Mouse (Mus musculus) macrophage (primary cell): Measurements from ENCODE around the gene Trabd2b. TPM values are rescaled to one million over a fixed set of nuclear protein-coding genes. Genes with fewer than 3 reads are reported as not detected.

Source experiments
- H3K27ac ChIP-seq: fragments of 350-480 bp; formaldehyde crosslinking; 2 replicates; pipeline ENCODE4 v1.9.0; 2021
- H3K36me3 ChIP-seq: fragments of 350-480 bp; formaldehyde crosslinking; 2 replicates; pipeline ENCODE4 v1.9.0; 2021; ENCODE audit errors: inconsistent target
- H3K4me3 ChIP-seq: fragments of 350-480 bp; formaldehyde crosslinking; 2 replicates; pipeline ENCODE4 v1.9.0; 2021; ENCODE audit errors: inconsistent target
- H3K79me2 ChIP-seq: fragments of 350-480 bp; formaldehyde crosslinking; 2 replicates; pipeline ENCODE4 v1.9.0; 2021; ENCODE audit errors: inconsistent target
- WGBS: methylation state at CpG from one replicate; pipeline ENCODE4 v1.1.7; 2026; ENCODE audit warnings: inconsistent platforms; ENCODE audit not compliant: missing documents; 5-methylcytosine and 5-hydroxymethylcytosine counted together
- polyA plus RNA-seq: library from polyadenylated mRNA; stranded (reverse); fragments of 250-400 nt; gene quantifications from 3 replicates; pipeline ENCODE4 v1.2.4, GENCODE M21; 2018; ENCODE audit warnings: inconsistent platforms
- total RNA-seq, 78 experiments: library from RNA; depleted of rRNA; stranded (reverse); fragments of 250-400 nt; gene quantifications; 1 replicate in 9 of 78; 2 replicates in 24 of 78; 3 replicates in 43 of 78; 4 replicates in 2 of 78; pipeline ENCODE4 v1.2.4; 2018; ENCODE audit warnings: inconsistent platforms in 56 of 78

Trabd2b gene
- total RNA-seq (2018; cell fraction: chromatin; rRNA removed): under 1 TPM in 1 of 26 experiments, not detected in 25; 0.51 TPM
- total RNA-seq (2018; cell fraction: cytosol; rRNA removed): not detected
- total RNA-seq (2018; cell fraction: nucleus; rRNA removed): not detected
- polyA plus RNA-seq: not detected in 3 replicates

GRCm38 (mm10) chr4:114406355-114407101 is at the start of gene Trabd2b:
Gene Trabd2b (plus strand): TSS chr4:114406724.
- Histone ChIP-seq H3K36me3 (no peaks in the 10 kb centered on the region), H3K79me2 (no peaks in the 10 kb centered on the region), H3K4me3 (no peak within 1 kb of the TSS), H3K27ac (no peak within 1 kb of the TSS)
- 6% methylated on average over 59 of the region's 61 CpGs for WGBS

- WGBS: 81% methylated on average over 4 of the region's 4 CpGs
- Histone ChIP-seq H3K27ac (no peak overlapping the region), H3K36me3 (no peaks in the 10 kb centered on the region), H3K79me2 (no peaks in the 10 kb centered on the region), H3K4me3 (no peak overlapping the region)
Measured at GRCm38 (mm10) chr4:114357420-114357819, 49.1 kb upstream of the Trabd2b start.

DNA sequence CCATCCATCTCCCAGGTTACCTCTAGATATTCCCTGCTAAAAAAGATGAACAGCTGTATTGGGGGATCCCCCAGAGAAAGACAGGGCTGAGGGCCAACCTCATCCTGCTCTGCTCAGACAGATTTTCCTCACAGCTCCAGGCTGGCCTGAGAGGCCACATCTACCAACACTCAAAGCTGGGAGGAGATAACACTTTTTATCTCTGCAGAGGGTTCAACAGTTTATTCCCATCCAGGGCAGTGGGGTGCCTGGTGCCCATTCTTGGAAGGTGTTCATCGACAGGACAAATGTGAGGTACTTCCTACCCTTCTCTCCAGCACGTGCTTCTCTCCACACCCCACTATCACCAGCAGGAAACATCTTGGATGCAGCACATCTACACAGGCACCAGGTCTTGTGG is 47.6 kb upstream of the Trabd2b start:
- no peak overlapping the region for H3K27ac ChIP-seq
- 86% methylated on average over 2 of the region's 2 CpGs for WGBS
- H3K4me3 ChIP-seq: no peak overlapping the region
- H3K36me3 ChIP-seq: no peaks in the 10 kb centered on the region
- no peaks in the 10 kb centered on the region for H3K79me2 ChIP-seq

- WGBS: 90% methylated on average over 1 of the region's 1 CpGs
- no peaks in the 10 kb centered on the region for H3K79me2 ChIP-seq
- no peak overlapping the region for H3K27ac ChIP-seq
- H3K4me3 ChIP-seq: no peak overlapping the region
- no peaks in the 10 kb centered on the region for H3K36me3 ChIP-seq
Measured at GRCm38 (mm10) chr4:114359818-114360217, 46.7 kb upstream of the Trabd2b start.

DNA sequence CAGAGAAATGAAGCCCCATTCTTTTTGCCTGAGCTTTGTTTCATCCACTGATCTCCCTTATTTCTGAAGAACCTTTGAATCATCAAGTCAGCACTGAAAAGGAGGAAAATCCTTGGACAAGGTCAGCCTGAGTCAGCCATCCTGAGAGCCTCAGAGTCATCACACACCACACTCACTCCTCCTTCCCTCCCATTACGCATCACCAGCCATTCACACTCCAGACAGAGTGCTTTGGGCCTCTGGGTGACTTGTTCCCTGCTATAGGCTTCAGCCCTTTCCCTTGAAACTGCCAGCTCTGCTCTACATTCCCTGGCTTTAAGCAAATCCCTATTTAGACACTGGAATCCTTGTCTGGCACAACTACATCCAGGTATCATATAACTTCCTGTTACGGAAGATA is 45.2 kb upstream of the Trabd2b start:
- Histone ChIP-seq H3K36me3 (no peaks in the 10 kb centered on the region), H3K27ac (no peak overlapping the region), H3K4me3 (no peak overlapping the region), H3K79me2 (no peaks in the 10 kb centered on the region)
- 96% methylated on average over 2 of the region's 2 CpGs for WGBS

DNA sequence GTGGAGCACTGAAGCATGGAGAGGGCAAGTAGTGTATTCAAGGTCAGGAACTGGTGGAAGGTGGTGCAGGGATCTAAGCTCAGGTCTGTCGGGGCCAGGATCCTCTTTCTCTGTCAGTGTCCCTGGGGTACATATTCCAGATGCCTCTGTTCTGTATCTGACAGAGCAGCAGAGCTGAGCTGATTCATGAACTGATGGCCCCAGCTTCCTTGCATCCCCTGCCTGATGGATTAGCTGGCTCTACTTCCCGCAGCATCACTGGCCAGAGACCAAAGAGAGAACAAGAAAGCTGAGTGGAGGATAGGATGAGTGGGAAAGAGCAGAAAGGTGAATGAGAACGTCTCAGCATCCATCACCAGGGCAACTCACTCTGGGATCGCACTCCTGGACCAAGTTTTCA is 41.5 kb upstream of the Trabd2b start:
- H3K36me3 ChIP-seq: no peaks in the 10 kb centered on the region
- H3K27ac ChIP-seq: no peak overlapping the region
- no peaks in the 10 kb centered on the region for H3K79me2 ChIP-seq
- 74% methylated on average over 4 of the region's 4 CpGs for WGBS
- H3K4me3 ChIP-seq: no peak overlapping the region

- Histone ChIP-seq H3K27ac (no peak overlapping the region), H3K79me2 (no peaks in the 10 kb centered on the region), H3K36me3 (no peaks in the 10 kb centered on the region), H3K4me3 (no peak overlapping the region)
Measured at GRCm38 (mm10) chr4:114365595-114365994, 40.9 kb upstream of the Trabd2b start.

GRCm38 (mm10) chr4:114367005-114367404 is 39.5 kb upstream of the Trabd2b start:
- H3K27ac ChIP-seq: no peak overlapping the region
- 75% methylated on average over 2 of the region's 2 CpGs for WGBS
- no peak overlapping the region for H3K4me3 ChIP-seq
- H3K79me2 ChIP-seq: no peaks in the 10 kb centered on the region
- H3K36me3 ChIP-seq: no peaks in the 10 kb centered on the region

- 62% methylated on average over 7 of the region's 7 CpGs for WGBS
- Histone ChIP-seq H3K79me2 (no peaks in the 10 kb centered on the region), H3K4me3 (no peak overlapping the region), H3K36me3 (no peaks in the 10 kb centered on the region), H3K27ac (no peak overlapping the region)
Measured at GRCm38 (mm10) chr4:114367840-114368239, 38.7 kb upstream of the Trabd2b start.

- Histone ChIP-seq H3K79me2 (no peaks in the 10 kb centered on the region), H3K27ac (no peak overlapping the region), H3K4me3 (no peak overlapping the region), H3K36me3 (no peaks in the 10 kb centered on the region)
- 68% methylated on average over 2 of the region's 2 CpGs for WGBS
Measured at GRCm38 (mm10) chr4:114369591-114369990, 36.9 kb upstream of the Trabd2b start.

- no peak overlapping the region for H3K4me3 ChIP-seq
- H3K36me3 ChIP-seq: no peaks in the 10 kb centered on the region
- H3K27ac ChIP-seq: no peak overlapping the region
- H3K79me2 ChIP-seq: no peaks in the 10 kb centered on the region
Measured at GRCm38 (mm10) chr4:114370935-114371715, 35.4 kb upstream of the Trabd2b start.

DNA sequence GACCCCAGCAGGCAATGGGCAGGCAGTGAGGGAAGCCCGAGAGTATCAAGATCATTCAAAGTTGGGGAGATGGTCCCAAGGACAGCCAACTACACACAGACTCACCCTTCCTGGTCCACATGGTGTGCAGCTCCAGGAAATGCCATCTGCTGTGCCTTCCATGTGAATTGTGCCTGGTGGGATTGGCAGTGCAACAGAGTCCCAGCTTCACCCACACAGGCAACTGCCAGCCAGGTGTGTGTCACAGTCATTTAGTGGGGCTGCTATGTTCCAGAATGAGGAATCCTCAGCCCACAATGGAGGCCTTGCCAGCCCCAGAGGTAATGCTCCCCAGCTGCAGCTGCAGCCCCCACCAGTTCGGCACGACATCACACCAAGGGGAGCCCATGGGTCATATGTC is 33.8 kb upstream of the Trabd2b start:
- Histone ChIP-seq H3K36me3 (no peaks in the 10 kb centered on the region), H3K79me2 (no peaks in the 10 kb centered on the region), H3K4me3 (no peak overlapping the region), H3K27ac (no peak overlapping the region)
- 79% methylated on average over 3 of the region's 3 CpGs for WGBS

- H3K79me2 ChIP-seq: no peaks in the 10 kb centered on the region
- H3K36me3 ChIP-seq: no peaks in the 10 kb centered on the region
- H3K4me3 ChIP-seq: no peak overlapping the region
- no peak overlapping the region for H3K27ac ChIP-seq
- 100% methylated on average over 1 of the region's 1 CpGs for WGBS
Measured at GRCm38 (mm10) chr4:114374330-114374729, 32.2 kb upstream of the Trabd2b start.

- no peaks in the 10 kb centered on the region for H3K79me2 ChIP-seq
- H3K36me3 ChIP-seq: no peaks in the 10 kb centered on the region
- no peak overlapping the region for H3K27ac ChIP-seq
- 91% methylated on average over 11 of the region's 11 CpGs for WGBS
- no peak overlapping the region for H3K4me3 ChIP-seq
Measured at GRCm38 (mm10) chr4:114377531-114377930, 29.0 kb upstream of the Trabd2b start.

DNA sequence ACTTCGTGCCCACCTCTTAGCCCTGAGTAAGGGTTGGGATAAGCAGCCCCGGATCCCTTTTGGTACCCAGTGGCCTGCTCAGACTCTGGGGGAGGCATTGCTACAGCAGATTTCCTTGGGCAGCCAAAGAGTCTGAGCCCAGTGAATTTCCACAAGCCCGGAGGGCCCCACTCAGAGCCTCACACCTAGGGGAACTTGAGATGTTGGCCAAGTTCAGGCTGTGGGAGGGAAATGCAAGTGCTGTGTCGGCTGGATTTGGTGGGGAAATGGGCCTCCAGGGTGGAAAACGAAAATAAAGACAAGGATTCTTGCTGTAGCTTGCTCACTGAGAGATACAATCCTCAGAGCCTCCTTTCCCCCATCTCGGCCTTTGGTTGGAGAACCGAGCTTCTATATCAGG is 28.0 kb upstream of the Trabd2b start:
- Histone ChIP-seq H3K36me3 (no peaks in the 10 kb centered on the region), H3K27ac (no peak overlapping the region), H3K4me3 (no peak overlapping the region), H3K79me2 (no peaks in the 10 kb centered on the region)
- WGBS: 76% methylated on average over 7 of the region's 7 CpGs
